Mouse (Mus musculus): ENCODE data around the gene Zfp759.

DNA sequence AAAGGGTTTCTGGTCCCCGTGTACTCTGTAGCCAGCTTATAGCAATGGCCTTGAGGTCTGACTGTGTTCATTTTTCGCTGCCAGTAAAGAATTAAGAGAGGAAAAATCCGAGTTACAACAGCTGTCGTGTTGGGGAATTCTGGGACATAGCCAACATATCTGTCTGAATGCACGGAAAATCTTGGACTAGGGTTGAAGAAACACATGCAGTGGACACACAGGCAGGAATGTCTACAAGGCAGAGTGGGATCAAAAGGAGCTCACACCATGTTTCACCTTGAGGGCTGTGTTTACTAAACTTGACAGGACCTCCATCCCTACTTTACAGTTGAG, 52.2 kb downstream of the Zfp759 start:
- TF ChIP-seq POLR2A (IDR thresholded peaks at IDR 0.05; ENCODE audit: insufficient read depth, low read depth, low read length) (no peak), CTCF (IDR thresholded peaks at IDR 0.05; ENCODE audit: insufficient read depth, low read depth, low read length) (no peak)
